In genomic region chr10:81494260-81495041, GRCm38 (mm10) we compare ENCODE assay signal across 9 mouse cellular contexts. TPM values are rescaled to one million over a fixed set of nuclear protein-coding genes. Genes with fewer than 3 reads are reported as not detected.
DNase-seq lines count a peak whose midpoint lies in the region; ATAC-seq and TF ChIP-seq lines count a peak whose summit lies in the region.
"Had no signal": no experiment of that assay in that cellular context is flagged by ENCODE, and none has a peak within 500 bp of the region (broad histone marks: within the 10 kb centered on the region; RNA-seq: fewer than 3 reads in every experiment).

No protein-coding gene starts in this region.

- H3K27me3 ChIP-seq in kidney, embryonic 15.5 days = no peaks in the 10 kb centered on the region
- H3K27me3 ChIP-seq in embryonic facial prominence, embryonic 15.5 days = no peaks in the 10 kb centered on the region
- no peaks in the 10 kb centered on the region for H3K27me3 ChIP-seq in limb, embryonic 14.5 days (ENCODE audit: control insufficient read depth, insufficient read depth, low read length)
- no peaks in the 10 kb centered on the region for H3K27me3 ChIP-seq in neural tube, embryonic 13.5 days

- no peak for DNase-seq in kidney, postnatal 14 days
- no peak for DNase-seq in limb, embryonic 14.5 days (ENCODE audit: low spot score)
- no peak for DNase-seq in urinary bladder, postnatal 14 days (ENCODE audit: low spot score)
- no peak for DNase-seq in kidney, postnatal 36 days
- no peak for DNase-seq in kidney, postnatal 25 days

- H3K4me3 ChIP-seq in kidney, embryonic 15.5 days (replicated peaks) = peak overlapping the region; percentile 94; the same call in 1 of the 2 replicates
- H3K4me3 ChIP-seq in embryonic facial prominence, embryonic 15.5 days (replicated peaks) = peak overlapping the region; percentile 74
- no peak overlapping the region for H3K4me3 ChIP-seq in limb, embryonic 14.5 days (replicated peaks; ENCODE audit: low read length)
- peak overlapping the region; percentile 65; the same call in 1 of the 2 replicates for H3K4me3 ChIP-seq in neural tube, embryonic 13.5 days

- no peaks in the 10 kb centered on the region for H3K9me3 ChIP-seq in kidney, embryonic 15.5 days (replicated peaks)
- no peaks in the 10 kb centered on the region for H3K9me3 ChIP-seq in embryonic facial prominence, embryonic 15.5 days (replicated peaks)
- no peaks in the 10 kb centered on the region for H3K9me3 ChIP-seq in limb, embryonic 14.5 days (ENCODE audit: control insufficient read depth, low read length)
- H3K9me3 ChIP-seq in neural tube, embryonic 13.5 days = no peaks in the 10 kb centered on the region

- H3K9ac ChIP-seq in kidney, embryonic 15.5 days = peak overlapping the region; percentile 88; the same call in 1 of the 2 replicates
- H3K9ac ChIP-seq in embryonic facial prominence, embryonic 15.5 days = no peak overlapping the region
- H3K9ac ChIP-seq in limb, embryonic 14.5 days (ENCODE audit: low read depth, low read length, severe bottlenecking) = peak overlapping the region; percentile 80; the same call in 1 of the 2 replicates
- peak overlapping the region; percentile 86 for H3K9ac ChIP-seq in neural tube, embryonic 13.5 days

- H3K27ac ChIP-seq in kidney, embryonic 15.5 days = no peak overlapping the region
- H3K27ac ChIP-seq in embryonic facial prominence, embryonic 15.5 days (replicated peaks) = no peak overlapping the region
- no peak overlapping the region for H3K27ac ChIP-seq in limb, embryonic 14.5 days (replicated peaks; ENCODE audit: low read depth, low read length)
- H3K27ac ChIP-seq in neural tube, embryonic 13.5 days (replicated peaks) = no peak overlapping the region

- peaks cover 44% of the 10 kb centered on the region for H3K36me3 ChIP-seq in kidney, embryonic 15.5 days
- H3K36me3 ChIP-seq in embryonic facial prominence, embryonic 15.5 days = peaks cover 44% of the 10 kb centered on the region
- peaks cover 40% of the 10 kb centered on the region for H3K36me3 ChIP-seq in limb, embryonic 14.5 days (ENCODE audit: control insufficient read depth, insufficient read depth, low read length)
- H3K36me3 ChIP-seq in neural tube, embryonic 13.5 days = peaks cover 39% of the 10 kb centered on the region

- WGBS in kidney, embryonic 15.5 days = 75% methylated on average over 11 of the region's 11 CpGs
- 85% methylated on average over 11 of the region's 11 CpGs for WGBS in embryonic facial prominence, embryonic 15.5 days
- WGBS in limb, embryonic 14.5 days = 80% methylated on average over 11 of the region's 11 CpGs
- WGBS in neural tube, embryonic 13.5 days = 81% methylated on average over 11 of the region's 11 CpGs

- H3K4me2 ChIP-seq in kidney, embryonic 15.5 days = peak overlapping the region; percentile 94
- H3K4me2 ChIP-seq in embryonic facial prominence, embryonic 15.5 days (replicated peaks) = peak overlapping the region; percentile 96
- H3K4me2 ChIP-seq in limb, embryonic 14.5 days (replicated peaks; ENCODE audit: low read depth, low read length, severe bottlenecking) = peak overlapping the region; percentile 96; the same call in 1 of the 2 replicates
- H3K4me2 ChIP-seq in neural tube, embryonic 13.5 days = peak overlapping the region; percentile 91

- peaks cover 35% of the 10 kb centered on the region for H3K4me1 ChIP-seq in kidney, embryonic 15.5 days
- H3K4me1 ChIP-seq in embryonic facial prominence, embryonic 15.5 days = peaks cover 25% of the 10 kb centered on the region
- H3K4me1 ChIP-seq in limb, embryonic 14.5 days (ENCODE audit: control insufficient read depth, insufficient read depth, low read length) = peaks cover 12% of the 10 kb centered on the region
- H3K4me1 ChIP-seq in neural tube, embryonic 13.5 days (replicated peaks) = peaks cover 26% of the 10 kb centered on the region

- no peak for ATAC-seq in kidney, embryonic 15.5 days (replicated peaks; ENCODE audit: low FRiP score)
- ATAC-seq in embryonic facial prominence, embryonic 15.5 days (ENCODE audit: insufficient number of reproducible peaks, low FRiP score, low TSS enrichment, low read depth) = no peak
- no peak for ATAC-seq in limb, embryonic 14.5 days (ENCODE audit: low FRiP score, low read depth)
- no peak for ATAC-seq in neural tube, embryonic 13.5 days (ENCODE audit: low read depth)
- ATAC-seq: activated CD4-positive, CD25-positive, alpha-beta regulatory T cell, adult 4 months had no signal

- no peak for TF ChIP-seq POLR2A in limb, embryonic 14.5 days (IDR thresholded peaks at IDR 0.05; ENCODE audit: borderline replicate concordance, extremely low read depth, insufficient read depth, insufficient read length)

RNA-seq across cellular contexts. Expression of gene Ncln, which starts 1.7 kb away (rescaled TPM):
- polyA plus RNA-seq in kidney, embryonic 15.5 days (2015; fragmentation: Nextera tagmentation; extraction: Ambion mirVana) = 85.7 and 93.5 TPM in 2 replicates
- polyA plus RNA-seq in embryonic facial prominence, embryonic 15.5 days (2015; fragmentation: Nextera tagmentation; extraction: Ambion mirVana) = 81.9 and 89.1 TPM in 2 replicates
- polyA plus RNA-seq in limb, embryonic 14.5 days (2012; rRNA removed) = 218 and 324 TPM in 2 replicates
- polyA plus RNA-seq in limb, embryonic 14.5 days (2014; fragmentation: Nextera tagmentation; extraction: Ambion mirVana) = 76.4 and 89.7 TPM in 2 replicates
- 68.7 and 68.8 TPM in 2 replicates for polyA plus RNA-seq in neural tube, embryonic 13.5 days (2015; fragmentation: Nextera tagmentation; extraction: Ambion mirVana)

RNA-seq across cellular contexts. Expression of gene S1pr4, which starts 5.5 kb away (rescaled TPM):
- polyA plus RNA-seq in kidney, embryonic 15.5 days (2015; fragmentation: Nextera tagmentation; extraction: Ambion mirVana) = 1.2 and 1.4 TPM in 2 replicates
- polyA plus RNA-seq in embryonic facial prominence, embryonic 15.5 days (2015; fragmentation: Nextera tagmentation; extraction: Ambion mirVana) = 0.77 and 1.1 TPM in 2 replicates
- polyA plus RNA-seq in limb, embryonic 14.5 days (2012; rRNA removed) = 0.50 and 0.79 TPM in 2 replicates
- polyA plus RNA-seq in limb, embryonic 14.5 days (2014; fragmentation: Nextera tagmentation; extraction: Ambion mirVana) = 0.23 and 0.66 TPM in 2 replicates
- polyA plus RNA-seq in neural tube, embryonic 13.5 days (2015; fragmentation: Nextera tagmentation; extraction: Ambion mirVana) = 0.36 and 0.64 TPM in 2 replicates

RNA-seq across cellular contexts. Expression of gene Celf5, which starts 11.9 kb away (rescaled TPM):
- 0.50 and 0.82 TPM in 2 replicates for polyA plus RNA-seq in kidney, embryonic 15.5 days (2015; fragmentation: Nextera tagmentation; extraction: Ambion mirVana)
- 1.4 and 1.6 TPM in 2 replicates for polyA plus RNA-seq in embryonic facial prominence, embryonic 15.5 days (2015; fragmentation: Nextera tagmentation; extraction: Ambion mirVana)
- 5.9 and 7.9 TPM in 2 replicates for polyA plus RNA-seq in limb, embryonic 14.5 days (2012; rRNA removed)
- polyA plus RNA-seq in limb, embryonic 14.5 days (2014; fragmentation: Nextera tagmentation; extraction: Ambion mirVana) = 0.85 and 1.6 TPM in 2 replicates
- 52.7 and 56.1 TPM in 2 replicates for polyA plus RNA-seq in neural tube, embryonic 13.5 days (2015; fragmentation: Nextera tagmentation; extraction: Ambion mirVana)

RNA-seq across cellular contexts. Expression of gene Gna15, which starts 29.6 kb away (rescaled TPM):
- polyA plus RNA-seq in kidney, embryonic 15.5 days (2015; fragmentation: Nextera tagmentation; extraction: Ambion mirVana) = 0.89 and 1.00 TPM in 2 replicates
- polyA plus RNA-seq in embryonic facial prominence, embryonic 15.5 days (2015; fragmentation: Nextera tagmentation; extraction: Ambion mirVana) = 4.9 and 6.4 TPM in 2 replicates
- polyA plus RNA-seq in limb, embryonic 14.5 days (2012; rRNA removed) = 3.7 and 3.8 TPM in 2 replicates
- polyA plus RNA-seq in limb, embryonic 14.5 days (2014; fragmentation: Nextera tagmentation; extraction: Ambion mirVana) = 3.4 and 3.8 TPM in 2 replicates
- 1.3 and 1.9 TPM in 2 replicates for polyA plus RNA-seq in neural tube, embryonic 13.5 days (2015; fragmentation: Nextera tagmentation; extraction: Ambion mirVana)

RNA-seq across cellular contexts. Expression of gene Nfic, which starts 39.0 kb away (rescaled TPM):
- polyA plus RNA-seq in kidney, embryonic 15.5 days (2015; fragmentation: Nextera tagmentation; extraction: Ambion mirVana) = 67.9 and 84.5 TPM in 2 replicates
- 138 and 139 TPM in 2 replicates for polyA plus RNA-seq in embryonic facial prominence, embryonic 15.5 days (2015; fragmentation: Nextera tagmentation; extraction: Ambion mirVana)
- 38.1 and 56.4 TPM in 2 replicates for polyA plus RNA-seq in limb, embryonic 14.5 days (2012; rRNA removed)
- polyA plus RNA-seq in limb, embryonic 14.5 days (2014; fragmentation: Nextera tagmentation; extraction: Ambion mirVana) = 97.3 and 98.9 TPM in 2 replicates
- polyA plus RNA-seq in neural tube, embryonic 13.5 days (2015; fragmentation: Nextera tagmentation; extraction: Ambion mirVana) = 27.1 and 27.9 TPM in 2 replicates
